Mouse (Mus musculus) kidney, adult 2 months (tissue): ENCODE data around the gene Tmem63c. TPM values are rescaled to one million over a fixed set of nuclear protein-coding genes. Genes with fewer than 3 reads are reported as not detected.

ENCODE experiments used
- DNase-seq: peaks from one replicate; pipeline ENCODE4 v3.0.0; 2021
- H3K27ac ChIP-seq: fragments of 200-500 bp; 2 replicates; pipeline ENCODE4 v1.5.1; 2012; ENCODE audit warnings: low read depth, low read length, control low read depth, inconsistent platforms; ENCODE audit not compliant: insufficient read depth
- H3K27me3 ChIP-seq: fragments of 200-500 bp; replicated peaks from 2 replicates; pipeline ENCODE4 v1.6.1; 2012; ENCODE audit warnings: mild to moderate bottlenecking, moderate library complexity, low read length, inconsistent platforms; ENCODE audit not compliant: control insufficient read depth, insufficient read depth
- H3K36me3 ChIP-seq: fragments of 200-500 bp; 2 replicates; pipeline ENCODE4 v1.6.1; 2012; ENCODE audit warnings: mild to moderate bottlenecking, moderate library complexity, low read length, inconsistent platforms; ENCODE audit not compliant: control insufficient read depth, insufficient read depth
- H3K4me1 ChIP-seq: fragments of 200-500 bp; 2 replicates; pipeline ENCODE4 v1.6.1; 2011; ENCODE audit warnings: low read length; ENCODE audit not compliant: control insufficient read depth, insufficient read depth
- H3K4me3 ChIP-seq: fragments of 200-500 bp; 2 replicates; pipeline ENCODE4 v1.5.1; 2011; ENCODE audit warnings: mild to moderate bottlenecking, low read depth, low read length, control low read depth; ENCODE audit not compliant: insufficient read depth
- CTCF ChIP-seq: fragments of 200-500 bp; conservative IDR thresholded peaks from 2 replicates; pipeline ENCODE4 v1.5.1; 2011; ENCODE audit warnings: low read depth, mild to moderate bottlenecking, control low read depth, low read length, moderate library complexity, mixed read lengths; ENCODE audit not compliant: insufficient read depth, insufficient read length
- POLR2A ChIP-seq: fragments of 200-500 bp; IDR thresholded peaks from one replicate; pipeline ENCODE4 v1.6.1; 2011; ENCODE audit warnings: low read depth, low read length, control low read depth
- WGBS: fragments of 180-500 bp; shearing (Covaris S2); methylation state at CpG from one replicate; pipeline ENCODE4 v1.1.7; 2018; 5-methylcytosine and 5-hydroxymethylcytosine counted together
- polyA plus RNA-seq: library from polyadenylated mRNA; depleted of rRNA; stranded (reverse); fragments of >200 nt; gene quantifications from 2 replicates; pipeline ENCODE4 v1.2.3, GENCODE M21; 2012

Gene Tmem63c
- polyA plus RNA-seq, 1 experiment: 0.19 TPM

- H3K27ac ChIP-seq: no peak overlapping the region
- no peak overlapping the region for H3K4me3 ChIP-seq
- TF ChIP-seq CTCF: no peak
- TF ChIP-seq POLR2A: no peak
- H3K27me3 ChIP-seq: no peaks in the 10 kb centered on the region
- no peaks in the 10 kb centered on the region for H3K4me1 ChIP-seq
- H3K36me3 ChIP-seq: no peaks in the 10 kb centered on the region
- DNase-seq: no peak
- WGBS: 76% methylated on average over 4 of the region's 4 CpGs
These were observed 19.0 kb downstream of the Tmem63c start for GRCm38 (mm10) chr12:87040166-87040565.

- no peaks in the 10 kb centered on the region for H3K36me3 ChIP-seq
- H3K4me3 ChIP-seq: no peak overlapping the region
- WGBS: 82% methylated on average over 7 of the region's 7 CpGs
- H3K27ac ChIP-seq: no peak overlapping the region
- TF ChIP-seq CTCF (no peak), POLR2A (no peak)
- no peaks in the 10 kb centered on the region for H3K27me3 ChIP-seq
- no peaks in the 10 kb centered on the region for H3K4me1 ChIP-seq
- DNase-seq: no peak
These were observed 19.7 kb downstream of the Tmem63c start for GRCm38 (mm10) chr12:87040857-87041256.

GRCm38 (mm10) chr12:87042456-87042855, 21.3 kb downstream of the Tmem63c start:
- H3K4me1 ChIP-seq: no peaks in the 10 kb centered on the region
- WGBS: 71% methylated on average over 2 of the region's 2 CpGs
- H3K36me3 ChIP-seq: no peaks in the 10 kb centered on the region
- no peak overlapping the region for H3K27ac ChIP-seq
- no peaks in the 10 kb centered on the region for H3K27me3 ChIP-seq
- no peak for TF ChIP-seq POLR2A
- no peak for TF ChIP-seq CTCF
- H3K4me3 ChIP-seq: no peak overlapping the region
- no peak for DNase-seq

GRCm38 (mm10) chr12:87043221-87043620, 22.1 kb downstream of the Tmem63c start:
- Histone ChIP-seq H3K27ac (no peak overlapping the region), H3K36me3 (no peaks in the 10 kb centered on the region), H3K4me3 (no peak overlapping the region), H3K4me1 (no peaks in the 10 kb centered on the region), H3K27me3 (no peaks in the 10 kb centered on the region)
- no peak for TF ChIP-seq CTCF
- TF ChIP-seq POLR2A: no peak
- WGBS: 75% methylated on average over 7 of the region's 7 CpGs
- no peak for DNase-seq

- H3K4me1 ChIP-seq: no peaks in the 10 kb centered on the region
- 20% methylated on average over 5 of the region's 5 CpGs for WGBS
- no peaks in the 10 kb centered on the region for H3K27me3 ChIP-seq
- no peak for DNase-seq
- H3K27ac ChIP-seq: no peak overlapping the region
- H3K36me3 ChIP-seq: no peaks in the 10 kb centered on the region
- no peak for TF ChIP-seq POLR2A
- TF ChIP-seq CTCF: no peak
- no peak overlapping the region for H3K4me3 ChIP-seq
These were observed 23.6 kb downstream of the Tmem63c start for GRCm38 (mm10) chr12:87044711-87045110.

GRCm38 (mm10) chr12:87047536-87047935, 26.4 kb downstream of the Tmem63c start:
- TF ChIP-seq CTCF: no peak
- TF ChIP-seq POLR2A: no peak
- DNase-seq: no peak
- Histone ChIP-seq H3K4me1 (no peaks in the 10 kb centered on the region), H3K27me3 (no peaks in the 10 kb centered on the region), H3K36me3 (no peaks in the 10 kb centered on the region), H3K4me3 (no peak overlapping the region), H3K27ac (no peak overlapping the region)
- WGBS: 47% methylated on average over 3 of the region's 3 CpGs

- Histone ChIP-seq H3K27me3 (no peaks in the 10 kb centered on the region), H3K36me3 (no peaks in the 10 kb centered on the region), H3K4me1 (no peaks in the 10 kb centered on the region), H3K4me3 (no peak overlapping the region), H3K27ac (no peak overlapping the region)
- peak; percentile 81 for DNase-seq
- 27% methylated on average over 12 of the region's 16 CpGs for WGBS
- TF ChIP-seq POLR2A (no peak), CTCF (peak; percentile 82)
These were observed 31.7 kb downstream of the Tmem63c start for GRCm38 (mm10) chr12:87052661-87053321.

GRCm38 (mm10) chr12:87054873-87055272, 33.7 kb downstream of the Tmem63c start:
- no peak for TF ChIP-seq CTCF
- no peak for TF ChIP-seq POLR2A
- WGBS: 69% methylated on average over 7 of the region's 7 CpGs
- H3K27ac ChIP-seq: no peak overlapping the region
- H3K27me3 ChIP-seq: no peaks in the 10 kb centered on the region
- no peak for DNase-seq
- no peak overlapping the region for H3K4me3 ChIP-seq
- no peaks in the 10 kb centered on the region for H3K4me1 ChIP-seq
- no peaks in the 10 kb centered on the region for H3K36me3 ChIP-seq
